Mouse (Mus musculus) stomach, postnatal 0 days (tissue): Measurements from ENCODE around the gene Mob3b. TPM values are rescaled to one million over a fixed set of nuclear protein-coding genes. Genes with fewer than 3 reads are reported as not detected.

Source experiments
- ATAC-seq: fragments of 200-750 bp; cut with Nextera tagmentation; 2 replicates; pipeline ENCODE4 v1.8.0; 2017; ENCODE audit not compliant: low FRiP score, low TSS enrichment
- DNase-seq: peaks from one replicate; pipeline ENCODE4 v3.0.0-alpha.2; 2016; ENCODE audit warnings: low spot score
- H3K27ac ChIP-seq: fragments of 300-500 bp; sonication (generic); replicated peaks from 2 replicates; pipeline ENCODE4 v1.5.1; 2014; ENCODE audit warnings: mild to moderate bottlenecking, control low read depth
- H3K27me3 ChIP-seq: fragments of 300-500 bp; sonication (generic); 2 replicates; pipeline ENCODE4 v1.6.1; 2014; ENCODE audit warnings: low read length; ENCODE audit not compliant: control insufficient read depth, insufficient read depth
- H3K36me3 ChIP-seq: fragments of 300-500 bp; sonication (generic); 2 replicates; pipeline ENCODE4 v1.6.1; 2014; ENCODE audit warnings: low read length, mixed read lengths; ENCODE audit not compliant: control insufficient read depth, insufficient read depth
- H3K4me1 ChIP-seq: fragments of 300-500 bp; sonication (generic); replicated peaks from 2 replicates; pipeline ENCODE4 v1.6.1; 2014; ENCODE audit warnings: antibody characterized with exemption; ENCODE audit not compliant: control insufficient read depth, insufficient read depth
- H3K4me2 ChIP-seq: fragments of 300-500 bp; sonication (generic); replicated peaks from 2 replicates; pipeline ENCODE4 v1.6.1; 2014; ENCODE audit warnings: low read depth, mild to moderate bottlenecking, control low read depth, moderate library complexity
- H3K4me3 ChIP-seq: fragments of 300-500 bp; sonication (generic); 2 replicates; pipeline ENCODE4 v1.5.1; 2014; ENCODE audit warnings: low read depth, low read length, control low read depth
- H3K9ac ChIP-seq: fragments of 300-500 bp; sonication (generic); 2 replicates; pipeline ENCODE4 v1.6.1; 2014; ENCODE audit warnings: mild to moderate bottlenecking, low read length, control low read depth, mixed read lengths
- H3K9me3 ChIP-seq: fragments of 300-500 bp; sonication (generic); 2 replicates; pipeline ENCODE4 v1.6.1; 2016; ENCODE audit warnings: low read length; ENCODE audit not compliant: control insufficient read depth
- CTCF ChIP-seq: IDR thresholded peaks from 2 replicates; pipeline ENCODE4 v1.5.1; 2016; ENCODE audit warnings: antibody characterized with exemption, low read depth, mild to moderate bottlenecking, moderate library complexity
- EP300 ChIP-seq: optimal IDR thresholded peaks from 2 replicates; pipeline ENCODE3; 2016; ENCODE audit warnings: antibody characterized with exemption
- WGBS: fragments of 180-500 bp; shearing (Covaris S2); extraction: QIAGEN DNeasy Blood & Tissue Kit; methylation state at CpG from one replicate; pipeline ENCODE4 v1.1.7; 2014; 5-methylcytosine and 5-hydroxymethylcytosine counted together
- polyA plus RNA-seq: library from polyadenylated mRNA; unstranded; fragments of >200 nt; fragmentation: Nextera tagmentation; extraction: Ambion mirVana; gene quantifications from 2 replicates; pipeline ENCODE4 v1.2.1, GENCODE M21; 2015

The Mob3b gene
- polyA plus RNA-seq, 1 experiment from 2014 or later: 15.0 TPM

- Histone ChIP-seq H3K9ac (no peak overlapping the region), H3K4me3 (0 out of 2 replicates have a peak overlapping the region, but pooled peaks have one; percentile 6), H3K27ac (peak overlapping the region; percentile 61; the same call in 1 of the 2 replicates), H3K9me3 (no peaks in the 10 kb centered on the region), H3K36me3 (no peaks in the 10 kb centered on the region), H3K4me1 (peaks cover 2% of the 10 kb centered on the region), H3K27me3 (no peaks in the 10 kb centered on the region), H3K4me2 (peak overlapping the region; percentile 14; the same call in 1 of the 2 replicates)
- TF ChIP-seq EP300 (no peak), CTCF (no peak)
- ATAC-seq (no peak; the same call in 1 of the 2 replicates), DNase-seq (no peak)
- 48% methylated on average over 11 of the region's 11 CpGs for WGBS
These were observed 33.3 kb downstream of the Mob3b start for GRCm38 (mm10) chr4:35124027-35124426.

GRCm38 (mm10) chr4:35123087-35123486, 34.2 kb downstream of the Mob3b start:
- Histone ChIP-seq H3K4me3 (no peak overlapping the region), H3K9ac (no peak overlapping the region), H3K27ac (no peak overlapping the region), H3K9me3 (no peaks in the 10 kb centered on the region), H3K27me3 (no peaks in the 10 kb centered on the region), H3K4me2 (no peak overlapping the region), H3K4me1 (peaks cover 2% of the 10 kb centered on the region), H3K36me3 (no peaks in the 10 kb centered on the region)
- no peak for TF ChIP-seq CTCF
- 67% methylated on average over 5 of the region's 5 CpGs for WGBS
- ATAC-seq: no peak
- no peak for DNase-seq

GRCm38 (mm10) chr4:35121060-35121459, 36.2 kb downstream of the Mob3b start:
- DNase-seq: no peak
- TF ChIP-seq EP300 (no peak), CTCF (no peak)

GRCm38 (mm10) chr4:35120575-35120974, 36.7 kb downstream of the Mob3b start:
- peaks cover 2% of the 10 kb centered on the region for H3K4me1 ChIP-seq
- no peak for DNase-seq
- 69% methylated on average over 8 of the region's 8 CpGs for WGBS

More at GRCm38 (mm10) chr4:35121060-35121459, 36.2 kb downstream of the Mob3b start:
- no peak overlapping the region for H3K4me2 ChIP-seq
- no peaks in the 10 kb centered on the region for H3K9me3 ChIP-seq
- no peaks in the 10 kb centered on the region for H3K36me3 ChIP-seq
- H3K27ac ChIP-seq: no peak overlapping the region
- WGBS: 58% methylated on average over 12 of the region's 12 CpGs
- ATAC-seq: no peak
- peaks cover 2% of the 10 kb centered on the region for H3K4me1 ChIP-seq
- H3K27me3 ChIP-seq: no peaks in the 10 kb centered on the region
- H3K9ac ChIP-seq: no peak overlapping the region
- H3K4me3 ChIP-seq: no peak overlapping the region

GRCm38 (mm10) chr4:35120159-35120558, 37.1 kb downstream of the Mob3b start:
- 38% methylated on average over 3 of the region's 4 CpGs for WGBS

More at GRCm38 (mm10) chr4:35120575-35120974, 36.7 kb downstream of the Mob3b start:
- H3K27ac ChIP-seq: no peak overlapping the region
- no peak overlapping the region for H3K4me3 ChIP-seq
- no peak for ATAC-seq
- no peaks in the 10 kb centered on the region for H3K36me3 ChIP-seq
- TF ChIP-seq CTCF (no peak), EP300 (no peak)
- H3K27me3 ChIP-seq: no peaks in the 10 kb centered on the region
- H3K4me2 ChIP-seq: no peak overlapping the region
- no peaks in the 10 kb centered on the region for H3K9me3 ChIP-seq
- no peak overlapping the region for H3K9ac ChIP-seq

GRCm38 (mm10) chr4:35118851-35119250, 38.4 kb downstream of the Mob3b start:
- ATAC-seq: no peak
- 66% methylated on average over 2 of the region's 2 CpGs for WGBS

More at GRCm38 (mm10) chr4:35120159-35120558, 37.1 kb downstream of the Mob3b start:
- no peaks in the 10 kb centered on the region for H3K9me3 ChIP-seq
- no peak overlapping the region for H3K27ac ChIP-seq
- no peak for DNase-seq
- no peak overlapping the region for H3K9ac ChIP-seq
- no peak for TF ChIP-seq CTCF
- no peak for TF ChIP-seq EP300
- H3K27me3 ChIP-seq: no peaks in the 10 kb centered on the region
- no peak for ATAC-seq
- H3K4me1 ChIP-seq: peaks cover 2% of the 10 kb centered on the region
- no peak overlapping the region for H3K4me2 ChIP-seq
- no peak overlapping the region for H3K4me3 ChIP-seq
- H3K36me3 ChIP-seq: no peaks in the 10 kb centered on the region

More at GRCm38 (mm10) chr4:35118851-35119250, 38.4 kb downstream of the Mob3b start:
- Histone ChIP-seq H3K9ac (no peak overlapping the region), H3K4me3 (no peak overlapping the region), H3K4me2 (no peak overlapping the region), H3K27ac (no peak overlapping the region), H3K27me3 (no peaks in the 10 kb centered on the region), H3K36me3 (no peaks in the 10 kb centered on the region), H3K9me3 (no peaks in the 10 kb centered on the region), H3K4me1 (no peaks in the 10 kb centered on the region; the same call in 1 of the 2 replicates)
- TF ChIP-seq EP300 (no peak), CTCF (no peak)
- DNase-seq: no peak
